Mouse (Mus musculus): ENCODE data around the gene Tas2r139. TPM values are rescaled to one million over a fixed set of nuclear protein-coding genes. Genes with fewer than 3 reads are reported as not detected.
"Not testable (repeated sequence)": the region's sequence is repeated elsewhere in the genome, so short reads cannot be mapped to it uniquely, and the experiment has no call there.

Gene Tas2r139
- polyA plus RNA-seq (2015; fragmentation: Nextera tagmentation; extraction: Ambion mirVana): not detected in 2 replicates

GRCm38 (mm10) chr6:42140636-42141035 lies at the start of gene Tas2r139:
Gene Tas2r139, plus strand, starts transcription at chr6:42140936.
- no peak within 1 kb of the TSS for H3K4me2 ChIP-seq (ENCODE audit: low read length)
- H3K9me3 ChIP-seq (ENCODE audit: control insufficient read depth, low read length): no peaks in the 10 kb centered on the region
- H3K36me3 ChIP-seq (ENCODE audit: control insufficient read depth, insufficient read depth, low read length): no peaks in the 10 kb centered on the region
- no peak within 1 kb of the TSS for H3K4me3 ChIP-seq (ENCODE audit: low read length)
- WGBS: 79% methylated on average over 3 of the region's 3 CpGs
- no peak for ATAC-seq
- H3K9ac ChIP-seq (ENCODE audit: low read depth, low read length): no peak within 1 kb of the TSS
- no peaks in the 10 kb centered on the region for H3K4me1 ChIP-seq (ENCODE audit: control insufficient read depth, insufficient read depth, low read depth, low read length)
- no peak within 1 kb of the TSS for H3K27ac ChIP-seq (ENCODE audit: low read depth, low read length)
- no peaks in the 10 kb centered on the region for H3K27me3 ChIP-seq (replicated peaks; ENCODE audit: control insufficient read depth, insufficient read depth, low read length)

GRCm38 (mm10) chr6:42151115-42151514 lies 10.4 kb downstream of the Tas2r139 start:
- not testable (repeated sequence) for H3K9ac ChIP-seq (ENCODE audit: low read depth, low read length); H3K4me3 ChIP-seq (ENCODE audit: low read length); H3K27ac ChIP-seq (ENCODE audit: low read depth, low read length); H3K4me2 ChIP-seq (ENCODE audit: low read length); H3K9me3 ChIP-seq (ENCODE audit: control insufficient read depth, low read length); H3K36me3 ChIP-seq (ENCODE audit: control insufficient read depth, insufficient read depth, low read length); H3K4me1 ChIP-seq (ENCODE audit: control insufficient read depth, insufficient read depth, low read depth, low read length); H3K27me3 ChIP-seq (replicated peaks; ENCODE audit: control insufficient read depth, insufficient read depth, low read length); ATAC-seq
- WGBS: 77% methylated on average over 14 of the region's 15 CpGs

GRCm38 (mm10) chr6:42182462-42182861 lies 41.7 kb downstream of the Tas2r139 start:
- Histone ChIP-seq H3K27me3 (replicated peaks; ENCODE audit: control insufficient read depth, insufficient read depth, low read length) (no peaks in the 10 kb centered on the region), H3K4me3 (ENCODE audit: low read length) (no peak overlapping the region), H3K36me3 (ENCODE audit: control insufficient read depth, insufficient read depth, low read length) (no peaks in the 10 kb centered on the region), H3K27ac (ENCODE audit: low read depth, low read length) (no peak overlapping the region), H3K4me2 (ENCODE audit: low read length) (no peak overlapping the region), H3K9me3 (ENCODE audit: control insufficient read depth, low read length) (no peaks in the 10 kb centered on the region), H3K9ac (ENCODE audit: low read depth, low read length) (no peak overlapping the region), H3K4me1 (ENCODE audit: control insufficient read depth, insufficient read depth, low read depth, low read length) (no peaks in the 10 kb centered on the region)
- no peak for ATAC-seq
- 63% methylated on average over 1 of the region's 1 CpGs for WGBS

- H3K4me2 ChIP-seq (ENCODE audit: low read length): no peak overlapping the region
- no peak overlapping the region for H3K4me3 ChIP-seq (ENCODE audit: low read length)
- H3K27me3 ChIP-seq (replicated peaks; ENCODE audit: control insufficient read depth, insufficient read depth, low read length): no peaks in the 10 kb centered on the region
- ATAC-seq: no peak
- H3K27ac ChIP-seq (ENCODE audit: low read depth, low read length): no peak overlapping the region
- no peaks in the 10 kb centered on the region for H3K4me1 ChIP-seq (ENCODE audit: control insufficient read depth, insufficient read depth, low read depth, low read length)
- no peaks in the 10 kb centered on the region for H3K36me3 ChIP-seq (ENCODE audit: control insufficient read depth, insufficient read depth, low read length)
- 64% methylated on average over 3 of the region's 3 CpGs for WGBS
- H3K9ac ChIP-seq (ENCODE audit: low read depth, low read length): no peak overlapping the region
- H3K9me3 ChIP-seq (ENCODE audit: control insufficient read depth, low read length): no peaks in the 10 kb centered on the region
Observed at GRCm38 (mm10) chr6:42186230-42186629, 45.5 kb downstream of the Tas2r139 start.

Other genes with a start within 250 kb of the Tas2r139 start
- gene Sval1, start 189.3 kb upstream of the Tas2r139 start, polyA plus RNA-seq (2015; fragmentation: Nextera tagmentation; extraction: Ambion mirVana): not detected in 2 replicates
- gene Sval3, start 172.8 kb upstream of the Tas2r139 start, polyA plus RNA-seq (2015; fragmentation: Nextera tagmentation; extraction: Ambion mirVana): not detected in 2 replicates
- gene Sva, start 102.5 kb upstream of the Tas2r139 start, polyA plus RNA-seq (2015; fragmentation: Nextera tagmentation; extraction: Ambion mirVana): not detected in 2 replicates
- gene Tas2r144, start 74.4 kb downstream of the Tas2r139 start, polyA plus RNA-seq (2015; fragmentation: Nextera tagmentation; extraction: Ambion mirVana): not detected in 2 replicates
- gene Gstk1, start 105.0 kb downstream of the Tas2r139 start, polyA plus RNA-seq (2015; fragmentation: Nextera tagmentation; extraction: Ambion mirVana): 14.2 and 15.0 TPM in 2 replicates
- gene Tmem139, start 121.0 kb downstream of the Tas2r139 start, polyA plus RNA-seq (2015; fragmentation: Nextera tagmentation; extraction: Ambion mirVana): 0.14 TPM in 2 replicates
- 28.2 and 31.8 TPM in 2 replicates for gene Casp2, start 124.0 kb downstream of the Tas2r139 start, polyA plus RNA-seq (2015; fragmentation: Nextera tagmentation; extraction: Ambion mirVana)
- gene Clcn1, start 145.7 kb downstream of the Tas2r139 start, polyA plus RNA-seq (2015; fragmentation: Nextera tagmentation; extraction: Ambion mirVana): 0.99 and 1.2 TPM in 2 replicates
- 7.2 and 7.3 TPM in 2 replicates for gene Fam131b, start 183.7 kb downstream of the Tas2r139 start, polyA plus RNA-seq (2015; fragmentation: Nextera tagmentation; extraction: Ambion mirVana)
- gene Zyx, start 208.7 kb downstream of the Tas2r139 start, polyA plus RNA-seq (2015; fragmentation: Nextera tagmentation; extraction: Ambion mirVana): 52.4 and 69.7 TPM in 2 replicates
- gene Epha1, start 232.3 kb downstream of the Tas2r139 start, polyA plus RNA-seq (2015; fragmentation: Nextera tagmentation; extraction: Ambion mirVana): 0.25 and 0.49 TPM in 2 replicates

Data from hindbrain, embryonic 16.5 days (tissue).